Mouse (Mus musculus) liver, adult 2 months (tissue): ENCODE data around the gene Kcnab3. TPM values are rescaled to one million over a fixed set of nuclear protein-coding genes. Genes with fewer than 3 reads are reported as not detected.

Source experiments
- DNase-seq: peaks from one replicate; pipeline ENCODE4 v3.0.0-alpha.2; 2011; ENCODE audit warnings: low read depth, low spot score; ENCODE audit errors: extremely low read depth
- H3K27ac ChIP-seq: fragments of 200-500 bp; replicated peaks from 2 replicates; pipeline ENCODE4 v1.5.1; 2012; ENCODE audit warnings: low read depth, mild to moderate bottlenecking, control low read depth, inconsistent platforms, low read length; ENCODE audit not compliant: insufficient read depth
- H3K27me3 ChIP-seq: fragments of 200-500 bp; 2 replicates; pipeline ENCODE4 v1.6.1; 2012; ENCODE audit warnings: mild to moderate bottlenecking, moderate library complexity, low read length, inconsistent platforms; ENCODE audit not compliant: control insufficient read depth, insufficient read depth
- H3K36me3 ChIP-seq: fragments of 200-500 bp; 2 replicates; pipeline ENCODE4 v1.6.1; 2012; ENCODE audit warnings: low read length, inconsistent platforms; ENCODE audit not compliant: control insufficient read depth, insufficient read depth
- H3K4me1 ChIP-seq: fragments of 200-500 bp; 2 replicates; pipeline ENCODE4 v1.6.1; 2011; ENCODE audit warnings: low read length; ENCODE audit not compliant: control insufficient read depth, insufficient read depth
- H3K4me3 ChIP-seq: fragments of 200-500 bp; 2 replicates; pipeline ENCODE4 v1.5.1; 2011; ENCODE audit warnings: low read depth, mild to moderate bottlenecking, control low read depth, low read length, moderate library complexity; ENCODE audit not compliant: insufficient read depth
- H3K79me2 ChIP-seq: fragments of 200-500 bp; 2 replicates; pipeline ENCODE4 v1.6.1; 2012; ENCODE audit warnings: inconsistent platforms, mild to moderate bottlenecking, low read length, moderate library complexity; ENCODE audit not compliant: control insufficient read depth, insufficient read depth
- H3K9ac ChIP-seq: fragments of 200-500 bp; 2 replicates; pipeline ENCODE4 v1.6.1; 2012; ENCODE audit warnings: low read depth, mild to moderate bottlenecking, control low read depth, inconsistent platforms, low read length
- CTCF ChIP-seq: fragments of 200-500 bp; IDR thresholded peaks from 2 replicates; pipeline ENCODE4 v1.5.1; 2011; ENCODE audit warnings: low read depth, low read length, control low read depth
- POLR2A ChIP-seq: fragments of 200-500 bp; IDR thresholded peaks from 2 replicates; pipeline ENCODE4 v1.6.1; 2011; ENCODE audit warnings: low read length, control low read depth; ENCODE audit not compliant: insufficient read depth; ENCODE audit errors: extremely low read depth
- WGBS: fragments of 180-500 bp; shearing (Covaris S2); methylation state at CpG from one replicate; pipeline ENCODE4 v1.1.7; 2018; 5-methylcytosine and 5-hydroxymethylcytosine counted together
- polyA plus RNA-seq: library from polyadenylated mRNA; depleted of rRNA; stranded (reverse); fragments of >200 nt; gene quantifications from 2 replicates; pipeline ENCODE4 v1.2.3, GENCODE M21; 2012; rRNA removed
- total RNA-seq: library from RNA; depleted of rRNA; stranded (reverse); fragments of >200 nt; gene quantifications from 2 replicates; pipeline ENCODE4 v1.2.3, GENCODE M21; 2014; rRNA removed

Gene Kcnab3
- total RNA-seq (0.13 and 0.28 TPM in 2 replicates), polyA plus RNA-seq (0.50 and 0.84 TPM in 2 replicates)

DNA sequence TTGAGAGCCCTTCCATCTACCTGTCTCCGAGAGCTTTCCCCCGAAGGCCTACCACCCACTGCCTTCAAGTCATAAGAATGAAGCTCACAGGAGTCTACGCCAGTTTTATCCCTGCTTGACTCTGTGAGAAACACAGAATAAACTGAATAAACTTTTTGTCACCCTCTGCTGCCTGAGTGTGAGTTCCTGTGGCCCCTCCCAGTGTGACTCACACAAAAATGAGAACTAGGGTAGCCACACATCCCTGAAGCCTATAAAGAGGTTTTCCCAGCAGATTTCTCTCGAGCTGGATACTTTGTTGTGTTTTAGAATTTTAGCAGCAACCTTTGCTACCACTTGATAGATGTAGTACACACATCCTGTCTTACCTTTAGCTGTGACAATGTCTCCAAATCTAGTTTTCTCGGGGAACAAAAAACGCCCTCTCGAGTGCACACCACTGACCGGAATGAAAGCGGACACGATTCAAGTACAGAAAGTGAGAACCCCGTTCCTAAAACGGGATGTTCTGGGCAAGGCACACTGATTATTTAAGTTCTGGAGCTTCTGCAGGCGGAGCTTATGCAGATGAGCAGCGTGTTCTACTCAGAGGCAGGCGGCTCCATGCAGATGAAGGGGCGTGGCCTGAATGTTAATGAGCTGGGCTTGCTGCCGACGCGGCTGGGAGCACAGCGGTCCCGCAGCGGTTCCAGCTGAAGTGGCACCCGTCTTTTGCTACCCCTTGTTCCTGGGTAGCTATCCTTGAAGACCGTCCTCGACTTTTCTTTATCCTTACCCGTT, at the start of gene Kcnab3:
Gene Kcnab3 (plus strand): TSS at position 631 of the 780 bp plus-strand sequence.
- Histone ChIP-seq H3K9ac (peak within 1 kb of the TSS; percentile 79), H3K79me2 (no peaks in the 10 kb centered on the region; the same call in 1 of the 2 replicates), H3K4me1 (peaks cover 7% of the 10 kb centered on the region), H3K36me3 (no peaks in the 10 kb centered on the region), H3K4me3 (peak within 1 kb of the TSS; percentile 62), H3K27me3 (no peaks in the 10 kb centered on the region), H3K27ac (no peak within 1 kb of the TSS; the same call in 1 of the 2 replicates)
- DNase-seq, result peak; percentile 85
- WGBS, result 10% methylated on average over 26 of the region's 26 CpGs
- TF ChIP-seq POLR2A (no peak), CTCF (no peak)

DNA sequence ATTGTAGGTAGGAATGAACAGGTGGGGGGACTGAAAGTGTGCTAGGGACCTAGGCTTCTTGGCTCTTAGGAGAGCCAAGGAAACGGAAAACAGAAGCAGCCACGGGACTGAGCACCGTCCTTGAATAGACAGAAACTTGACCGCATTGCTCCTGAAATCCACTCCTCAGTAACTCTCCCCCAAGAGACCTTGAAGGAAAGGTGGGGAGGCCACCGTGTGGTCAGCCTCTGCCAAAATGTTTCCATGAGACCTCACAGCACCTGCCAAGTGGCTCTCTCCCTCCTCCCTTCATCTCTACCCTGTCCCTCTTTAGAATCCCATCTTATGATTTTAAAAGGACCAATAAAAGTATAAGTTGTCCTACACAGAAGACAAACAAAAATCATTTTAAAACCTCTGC, 48.8 kb upstream of the Kcnab3 start:
- H3K9ac ChIP-seq, result no peak overlapping the region
- no peak for TF ChIP-seq POLR2A
- no peak for TF ChIP-seq CTCF
- no peak for DNase-seq

DNA sequence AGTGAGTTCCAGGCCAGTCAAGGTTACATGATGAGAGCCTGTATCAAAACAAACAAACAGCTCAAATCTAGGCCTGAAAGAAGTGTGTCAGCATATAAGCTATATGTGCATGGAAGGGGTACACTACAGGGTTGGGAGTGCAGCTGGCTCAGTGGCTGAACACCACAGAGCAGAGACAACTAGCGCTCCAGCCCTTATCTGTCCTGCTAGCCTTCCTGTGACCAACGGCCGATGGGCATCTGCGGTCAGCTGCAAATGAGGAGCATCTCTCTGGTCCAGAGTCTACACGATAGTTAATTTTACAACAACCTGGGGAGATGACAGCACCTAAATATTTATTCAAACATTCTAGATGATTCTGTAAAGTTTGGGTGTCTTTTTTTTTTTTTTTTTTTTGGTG, 34.9 kb upstream of the Kcnab3 start:
- TF ChIP-seq POLR2A, result no peak
- TF ChIP-seq CTCF, result no peak
- no peak for DNase-seq
- Histone ChIP-seq H3K27me3 (no peaks in the 10 kb centered on the region), H3K4me3 (no peak overlapping the region), H3K27ac (no peak overlapping the region), H3K4me1 (no peaks in the 10 kb centered on the region), H3K36me3 (no peaks in the 10 kb centered on the region), H3K79me2 (no peaks in the 10 kb centered on the region), H3K9ac (no peak overlapping the region)
- 87% methylated on average over 5 of the region's 5 CpGs for WGBS

More for the DNA sequence above, 48.8 kb upstream of the Kcnab3 start:
- no peaks in the 10 kb centered on the region for H3K36me3 ChIP-seq
- no peaks in the 10 kb centered on the region for H3K79me2 ChIP-seq
- no peaks in the 10 kb centered on the region for H3K27me3 ChIP-seq
- no peak overlapping the region for H3K4me3 ChIP-seq
- H3K4me1 ChIP-seq, result no peaks in the 10 kb centered on the region
- WGBS, result 75% methylated on average over 5 of the region's 5 CpGs
- H3K27ac ChIP-seq, result no peak overlapping the region

DNA sequence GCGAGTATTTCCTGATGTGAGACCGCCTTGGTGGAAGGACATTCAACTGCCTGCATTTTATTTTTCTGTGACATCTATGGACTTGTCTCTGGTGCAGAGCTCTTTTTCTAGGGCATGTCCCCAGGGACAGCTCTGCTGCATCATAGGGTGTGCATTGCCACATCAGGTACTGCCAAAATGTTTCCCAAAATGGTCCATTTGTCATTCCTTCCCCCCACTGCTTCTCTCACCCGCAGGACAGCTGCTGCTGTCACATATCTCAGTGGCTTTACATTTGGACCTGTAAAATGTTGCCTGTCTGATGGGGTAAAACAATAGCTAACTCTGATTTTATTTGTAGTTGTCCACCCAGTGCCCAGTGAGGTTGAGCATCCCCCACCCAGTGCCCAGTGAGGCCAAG, 30.8 kb upstream of the Kcnab3 start:
- H3K27me3 ChIP-seq, result no peaks in the 10 kb centered on the region
- H3K36me3 ChIP-seq, result no peaks in the 10 kb centered on the region
- no peak for DNase-seq
- no peaks in the 10 kb centered on the region for H3K4me1 ChIP-seq
- no peak overlapping the region for H3K27ac ChIP-seq
- no peak overlapping the region for H3K4me3 ChIP-seq
- H3K9ac ChIP-seq, result no peak overlapping the region
- WGBS, result 91% methylated on average over 3 of the region's 3 CpGs
- TF ChIP-seq CTCF (no peak), POLR2A (no peak)
- H3K79me2 ChIP-seq, result no peaks in the 10 kb centered on the region

DNA sequence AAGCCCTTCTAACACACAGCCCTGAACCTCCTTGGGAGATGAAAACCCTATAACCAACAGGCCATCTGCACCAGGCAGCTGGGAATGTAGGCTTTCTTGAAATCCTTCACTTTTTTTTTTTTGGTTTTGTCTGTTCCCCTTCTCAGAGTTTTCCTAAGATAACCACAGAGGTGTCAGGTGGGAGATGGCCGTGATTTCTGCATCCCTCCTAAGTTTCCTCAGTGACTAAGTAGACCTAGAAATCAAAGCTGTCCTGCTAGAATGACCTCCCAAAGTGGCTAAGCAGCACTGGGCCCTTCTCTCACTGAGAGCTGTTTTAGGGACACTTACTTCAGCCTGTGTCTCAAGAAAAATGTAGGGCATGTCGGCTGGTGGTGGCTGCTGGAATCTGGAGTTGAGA, 28.3 kb upstream of the Kcnab3 start:
- H3K4me3 ChIP-seq, result no peak overlapping the region
- 91% methylated on average over 2 of the region's 2 CpGs for WGBS
- H3K36me3 ChIP-seq, result no peaks in the 10 kb centered on the region
- no peaks in the 10 kb centered on the region for H3K27me3 ChIP-seq
- H3K27ac ChIP-seq, result no peak overlapping the region
- no peak for TF ChIP-seq POLR2A
- no peak for TF ChIP-seq CTCF
- no peaks in the 10 kb centered on the region for H3K4me1 ChIP-seq
- no peak for DNase-seq
- H3K79me2 ChIP-seq, result no peaks in the 10 kb centered on the region
- no peak overlapping the region for H3K9ac ChIP-seq

DNA sequence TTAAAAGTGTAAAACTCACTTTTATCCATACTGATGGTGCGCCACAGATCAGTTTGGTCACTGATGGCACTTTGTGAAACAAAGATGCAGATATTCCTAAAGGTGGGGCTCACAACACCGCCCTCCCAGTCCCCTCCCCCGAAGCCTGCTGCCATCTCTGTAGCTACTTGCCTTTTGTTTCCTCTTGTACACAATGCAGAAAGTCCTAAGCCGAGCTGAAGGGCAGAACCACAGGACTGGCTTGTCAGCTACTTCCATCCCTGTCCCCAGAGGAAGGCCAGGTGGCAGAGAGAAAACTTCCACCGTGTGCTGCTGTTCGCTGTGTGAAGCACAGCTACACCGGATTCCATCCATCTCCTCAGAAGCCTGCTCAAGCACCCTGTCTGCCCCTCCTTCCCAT, 27.8 kb upstream of the Kcnab3 start:
- no peak for TF ChIP-seq POLR2A
- no peak for TF ChIP-seq CTCF
- Histone ChIP-seq H3K4me3 (no peak overlapping the region), H3K27me3 (no peaks in the 10 kb centered on the region), H3K4me1 (no peaks in the 10 kb centered on the region), H3K36me3 (no peaks in the 10 kb centered on the region), H3K79me2 (no peaks in the 10 kb centered on the region), H3K27ac (no peak overlapping the region), H3K9ac (no peak overlapping the region)
- 89% methylated on average over 7 of the region's 7 CpGs for WGBS
- no peak for DNase-seq
